ENCODE assay signal across 8 mouse cellular contexts in genomic region chr3:5750506-5750905, GRCm38 (mm10). TPM values are rescaled to one million over a fixed set of nuclear protein-coding genes. Genes with fewer than 3 reads are reported as not detected.
DNase-seq lines count a peak whose midpoint lies in the region; ATAC-seq and TF ChIP-seq lines count a peak whose summit lies in the region.
"Not testable (repeated sequence)": the region's sequence is repeated elsewhere in the genome, so short reads cannot be mapped to it uniquely, and the experiment has no call there.

TSS of gene Gm8797 (plus strand) at chr3:5750806.

- H3K36me3 ChIP-seq in ES-Bruce4 (ENCODE audit: control insufficient read depth, insufficient read depth, low read length, poor library complexity, severe bottlenecking); embryonic facial prominence, embryonic 12.5 days; forebrain, embryonic 16.5 days (ENCODE audit: control insufficient read depth, insufficient read depth); hindbrain, embryonic 12.5 days; kidney, embryonic 16.5 days (ENCODE audit: insufficient read depth, low read length); neural tube, embryonic 14.5 days (ENCODE audit: control insufficient read depth, insufficient read depth, low read length): not testable (repeated sequence)

- TF ChIP-seq POLR2A in ES-Bruce4 (IDR thresholded peaks at IDR 0.05; ENCODE audit: insufficient read depth, low read length), result not testable (repeated sequence)

- not testable (repeated sequence) for H3K4me2 ChIP-seq in embryonic facial prominence, embryonic 12.5 days (replicated peaks); forebrain, embryonic 16.5 days (ENCODE audit: low read length); hindbrain, embryonic 12.5 days (replicated peaks); kidney, embryonic 16.5 days (replicated peaks; ENCODE audit: low read depth, low read length); neural tube, embryonic 14.5 days (ENCODE audit: low read depth, low read length)

- not testable (repeated sequence) for H3K4me3 ChIP-seq in ES-Bruce4 (ENCODE audit: low read depth, low read length); embryonic facial prominence, embryonic 12.5 days; forebrain, embryonic 16.5 days (replicated peaks; ENCODE audit: low read length); hindbrain, embryonic 12.5 days; kidney, embryonic 16.5 days (ENCODE audit: low read length); neural tube, embryonic 14.5 days (ENCODE audit: low read depth, low read length)

- H3K27ac ChIP-seq in ES-Bruce4 (ENCODE audit: insufficient read depth, low read length); embryonic facial prominence, embryonic 12.5 days; forebrain, embryonic 16.5 days (ENCODE audit: low read length); hindbrain, embryonic 12.5 days; kidney, embryonic 16.5 days (ENCODE audit: low read length); neural tube, embryonic 14.5 days (ENCODE audit: low read depth, low read length): not testable (repeated sequence)

- not testable (repeated sequence) for H3K4me1 ChIP-seq in ES-Bruce4 (ENCODE audit: control insufficient read depth, insufficient read depth, low read length); embryonic facial prominence, embryonic 12.5 days; forebrain, embryonic 16.5 days (replicated peaks; ENCODE audit: control insufficient read depth, insufficient read depth, low read length); hindbrain, embryonic 12.5 days; kidney, embryonic 16.5 days (ENCODE audit: insufficient read depth, low read length); neural tube, embryonic 14.5 days (ENCODE audit: control insufficient read depth, insufficient read depth, low read length)

- not testable (repeated sequence) for H3K9ac ChIP-seq in ES-Bruce4 (ENCODE audit: low read depth, poor library complexity, severe bottlenecking); embryonic facial prominence, embryonic 12.5 days; forebrain, embryonic 16.5 days (replicated peaks; ENCODE audit: low read depth, low read length); hindbrain, embryonic 12.5 days; kidney, embryonic 16.5 days (replicated peaks; ENCODE audit: low read length); neural tube, embryonic 14.5 days (replicated peaks; ENCODE audit: low read depth, low read length)

- TF ChIP-seq EP300 in ES-Bruce4 (IDR thresholded peaks at IDR 0.05; ENCODE audit: insufficient read depth, low read depth, low read length), result not testable (repeated sequence)

- 93% methylated on average over 9 of the region's 9 CpGs for WGBS in embryonic facial prominence, embryonic 12.5 days
- 98% methylated on average over 9 of the region's 9 CpGs for WGBS in forebrain, embryonic 16.5 days
- 93% methylated on average over 9 of the region's 9 CpGs for WGBS in hindbrain, embryonic 12.5 days
- WGBS in kidney, embryonic 16.5 days, result 93% methylated on average over 9 of the region's 9 CpGs
- WGBS in neural tube, embryonic 14.5 days, result 95% methylated on average over 9 of the region's 9 CpGs

- H3K27me3 ChIP-seq in ES-Bruce4 (ENCODE audit: control insufficient read depth, insufficient read depth, low read length, poor library complexity, severe bottlenecking); embryonic facial prominence, embryonic 12.5 days; forebrain, embryonic 16.5 days (replicated peaks; ENCODE audit: control insufficient read depth, insufficient read depth, low read length); hindbrain, embryonic 12.5 days; kidney, embryonic 16.5 days (ENCODE audit: insufficient read depth, low read length); neural tube, embryonic 14.5 days (ENCODE audit: control insufficient read depth, insufficient read depth, low read length): not testable (repeated sequence)

- DNase-seq in left cerebral cortex, postnatal 4 days, result not testable (repeated sequence)

- not testable (repeated sequence) for ATAC-seq in embryonic facial prominence, embryonic 12.5 days (ENCODE audit: insufficient number of reproducible peaks, insufficient read depth, low FRiP score, low TSS enrichment); forebrain, embryonic 16.5 days; hindbrain, embryonic 12.5 days (ENCODE audit: low FRiP score); kidney, embryonic 16.5 days (ENCODE audit: low FRiP score, low TSS enrichment); neural tube, embryonic 14.5 days (ENCODE audit: low read depth)
- 0 out of 2 replicates have a peak, but pooled peaks have one; percentile 37 for ATAC-seq in megakaryocyte progenitor cell, adult 5-6 weeks (replicated peaks; ENCODE audit: poor library complexity)

- H3K9me3 ChIP-seq in ES-Bruce4 (replicated peaks; ENCODE audit: control insufficient read depth, insufficient read depth, low read length, poor library complexity, severe bottlenecking); embryonic facial prominence, embryonic 12.5 days; forebrain, embryonic 16.5 days (ENCODE audit: control insufficient read depth, low read length); hindbrain, embryonic 12.5 days (replicated peaks); kidney, embryonic 16.5 days (ENCODE audit: low read length); neural tube, embryonic 14.5 days (ENCODE audit: control insufficient read depth, low read length): not testable (repeated sequence)

- not testable (repeated sequence) for TF ChIP-seq CTCF in ES-Bruce4 (IDR thresholded peaks at IDR 0.05; ENCODE audit: low read depth, low read length)

- intact Hi-C loops in left cerebral cortex, postnatal 4 days (cut with DNase I), result not testable (repeated sequence)

RNA-seq across cellular contexts. Expression of gene Gm8797, which starts in this region (rescaled TPM):
- 934 and 954 TPM in 2 replicates for polyA plus RNA-seq in ES-Bruce4 (2011; ENCODE audit: insufficient read depth, insufficient read length, low read depth, missing spikeins)
- 14.5 and 17.1 TPM in 2 replicates for polyA plus RNA-seq in embryonic facial prominence, embryonic 12.5 days (2016; fragmentation: Nextera tagmentation; extraction: Ambion mirVana)
- 19.1 and 23.0 TPM in 2 replicates for polyA plus RNA-seq in forebrain, embryonic 16.5 days (2015; fragmentation: Nextera tagmentation; extraction: Ambion mirVana)
- polyA plus RNA-seq in hindbrain, embryonic 12.5 days (2016; fragmentation: Nextera tagmentation; extraction: Ambion mirVana), result 18.8 and 18.9 TPM in 2 replicates
- 15.5 and 17.4 TPM in 2 replicates for polyA plus RNA-seq in kidney, embryonic 16.5 days (2015; fragmentation: Nextera tagmentation; extraction: Ambion mirVana)
- 10 to 100 TPM; 15.0 to 16.6 TPM for total RNA-seq in left cerebral cortex, postnatal 4 days (2021)
- total RNA-seq in megakaryocyte progenitor cell, adult 5-6 weeks (2015), result 0.67 and 2.2 TPM in 2 replicates
- total RNA-seq in megakaryocyte progenitor cell, adult 5-6 weeks (2017), result 30.8 and 45.5 TPM in 2 replicates
- polyA plus RNA-seq in neural tube, embryonic 14.5 days (2014; fragmentation: Nextera tagmentation; extraction: Ambion mirVana), result 19.4 and 21.9 TPM in 2 replicates

Comparison
In these comparisons a context has a peak if more than half of its experiments do, and no peak if none do; other contexts are left out.
1. RNA of gene Gm8797 (polyA plus RNA-seq): 934 to 954 TPM in ES-Bruce4; 19.4 to 21.9 TPM in neural tube, embryonic 14.5 days, 19.1 to 23.0 TPM in forebrain, embryonic 16.5 days, 18.8 to 18.9 TPM in hindbrain, embryonic 12.5 days, 14.5 to 17.1 TPM in embryonic facial prominence, embryonic 12.5 days and 15.5 to 17.4 TPM in kidney, embryonic 16.5 days; every median in the first group is over 10 times any median in the second.